Mouse (Mus musculus) lung, adult 2 months (tissue): ENCODE results near the gene Olfr1411. TPM values are rescaled to one million over a fixed set of nuclear protein-coding genes. Genes with fewer than 3 reads are reported as not detected.

ENCODE experiments used
- DNase-seq: peaks from one replicate; pipeline ENCODE4 v3.0.0; 2022
- H3K4me1 ChIP-seq: fragments of 200-500 bp; 2 replicates; pipeline ENCODE4 v1.6.1; 2011; ENCODE audit warnings: low read length; ENCODE audit not compliant: control insufficient read depth, insufficient read depth
- H3K4me3 ChIP-seq: fragments of 200-500 bp; replicated peaks from 2 replicates; pipeline ENCODE3; 2011; ENCODE audit warnings: low read depth, mild to moderate bottlenecking, control low read depth, low read length; ENCODE audit errors: extremely low read depth
- CTCF ChIP-seq: fragments of 200-500 bp; IDR thresholded peaks from 2 replicates; pipeline ENCODE4 v1.5.1; 2011; ENCODE audit warnings: mild to moderate bottlenecking, low read length, control low read depth; ENCODE audit not compliant: insufficient read depth
- POLR2A ChIP-seq: fragments of 200-500 bp; IDR thresholded peaks from 2 replicates; pipeline ENCODE4 v1.6.1; 2011; ENCODE audit warnings: low read depth, mild to moderate bottlenecking, control low read depth, low read length, borderline replicate concordance; ENCODE audit errors: extremely low read depth
- WGBS: fragments of 180-500 bp; shearing (Covaris S2); methylation state at CpG from one replicate; pipeline ENCODE4 v1.1.7; 2018; 5-methylcytosine and 5-hydroxymethylcytosine counted together
- polyA plus RNA-seq: library from polyadenylated mRNA; depleted of rRNA; stranded (reverse); fragments of >200 nt; gene quantifications from 2 replicates; pipeline ENCODE4 v1.2.3, GENCODE M21; 2012

Olfr1411 gene
- polyA plus RNA-seq, 1 experiment = not detected

- DNase-seq = no peak
- 92% methylated on average over 11 of the region's 11 CpGs for WGBS
Observed at GRCm38 (mm10) chr1:92636676-92637075, 42.5 kb downstream of the Olfr1411 start.

GRCm38 (mm10) chr1:92637501-92638172, 43.4 kb downstream of the Olfr1411 start:
- DNase-seq = no peak
- Histone ChIP-seq H3K4me1 (peaks cover 9% of the 10 kb centered on the region), H3K4me3 (no peak overlapping the region)
- TF ChIP-seq CTCF = no peak
- TF ChIP-seq POLR2A = no peak
- whole genome bisulfite sequencing = 92% methylated on average over 15 of the region's 15 CpGs

More at GRCm38 (mm10) chr1:92636676-92637075, 42.5 kb downstream of the Olfr1411 start:
- peaks cover 9% of the 10 kb centered on the region for H3K4me1 ChIP-seq
- no peak overlapping the region for H3K4me3 ChIP-seq
- TF ChIP-seq POLR2A = no peak
- no peak for TF ChIP-seq CTCF

GRCm38 (mm10) chr1:92638181-92638580, 44.0 kb downstream of the Olfr1411 start:
- no peak overlapping the region for H3K4me3 ChIP-seq
- 84% methylated on average over 3 of the region's 3 CpGs for WGBS
- H3K4me1 ChIP-seq = peaks cover 9% of the 10 kb centered on the region
- TF ChIP-seq CTCF (no peak), POLR2A (no peak)
- DNase-seq = no peak

- TF ChIP-seq CTCF = no peak
- no peak for TF ChIP-seq POLR2A
- peaks cover 9% of the 10 kb centered on the region for H3K4me1 ChIP-seq
- no peak overlapping the region for H3K4me3 ChIP-seq
- no peak for DNase-seq
- 96% methylated on average over 4 of the region's 4 CpGs for WGBS
Observed at GRCm38 (mm10) chr1:92638736-92639135, 44.5 kb downstream of the Olfr1411 start.

- TF ChIP-seq CTCF = no peak
- TF ChIP-seq POLR2A = no peak
- DNase-seq = no peak
- H3K4me1 ChIP-seq = peaks cover 9% of the 10 kb centered on the region
- 55% methylated on average over 6 of the region's 6 CpGs for WGBS
- no peak overlapping the region for H3K4me3 ChIP-seq
Observed at GRCm38 (mm10) chr1:92640393-92640792, 46.2 kb downstream of the Olfr1411 start.

GRCm38 (mm10) chr1:92641514-92642272, 47.5 kb downstream of the Olfr1411 start, which contains the start of gene Cops9:
Gene Cops9, minus strand, starts transcription at chr1:92641985.
- TF ChIP-seq POLR2A (peak; percentile 68; the same call in 1 of the 2 replicates), CTCF (no peak)
- WGBS = 2% methylated on average over 50 of the region's 50 CpGs
- DNase-seq = peak; percentile 86
- peaks cover 9% of the 10 kb centered on the region for H3K4me1 ChIP-seq
- peak within 1 kb of the TSS; percentile 67 for H3K4me3 ChIP-seq

- 65% methylated on average over 4 of the region's 4 CpGs for WGBS
- no peak overlapping the region for H3K4me3 ChIP-seq
- TF ChIP-seq CTCF (no peak), POLR2A (no peak)
- DNase-seq = no peak
- H3K4me1 ChIP-seq = peaks cover 9% of the 10 kb centered on the region
Observed at GRCm38 (mm10) chr1:92643691-92644090, 49.5 kb downstream of the Olfr1411 start.

- Histone ChIP-seq H3K4me1 (peaks cover 9% of the 10 kb centered on the region), H3K4me3 (no peak overlapping the region)
- TF ChIP-seq POLR2A (no peak), CTCF (no peak)
- no peak for DNase-seq
- 83% methylated on average over 5 of the region's 5 CpGs for WGBS
Observed at GRCm38 (mm10) chr1:92644916-92645315, 50.7 kb downstream of the Olfr1411 start.

- WGBS = 41% methylated on average over 2 of the region's 2 CpGs
- no peak for DNase-seq
- H3K4me1 ChIP-seq = no peaks in the 10 kb centered on the region
- no peak overlapping the region for H3K4me3 ChIP-seq
- TF ChIP-seq CTCF (no peak), POLR2A (no peak)
Observed at GRCm38 (mm10) chr1:92646111-92646510, 51.9 kb downstream of the Olfr1411 start.
